Mouse (Mus musculus) liver, embryonic 14.5 days (tissue): ENCODE measurements at regions not wholly inside any gene's neighbourhood (a gene's known extent, or its start where the extent isn't known, plus 50 kb on each side); places are given as distances from the start of the nearest gene placed in this dataset.

Source experiments
- ATAC-seq: fragments of 200-750 bp; cut with Nextera tagmentation; 2 replicates; pipeline ENCODE4 v1.8.0; 2017; ENCODE audit warnings: moderate number of reproducible peaks, mild to moderate bottlenecking, moderate library complexity; ENCODE audit not compliant: insufficient read depth
- DNase-seq, 3 experiments: peaks; one replicate each; pipeline ENCODE4 v3.0.0-alpha.2; 2012 to 2013; ENCODE audit warnings: low read depth in 3 of 3, low spot score in 3 of 3
- H3K27ac ChIP-seq: fragments of 300-500 bp; sonication (generic); 2 replicates; pipeline ENCODE4 v1.5.1; 2014; ENCODE audit warnings: moderate library complexity, mild to moderate bottlenecking, control low read depth, inconsistent platforms
- H3K27me3 ChIP-seq: fragments of 300-500 bp; sonication (generic); 2 replicates; pipeline ENCODE4 v1.6.1; 2014; ENCODE audit warnings: mild to moderate bottlenecking, low read length, moderate library complexity; ENCODE audit not compliant: control insufficient read depth, insufficient read depth
- H3K36me3 ChIP-seq: fragments of 300-500 bp; sonication (generic); replicated peaks from 2 replicates; pipeline ENCODE4 v1.6.1; 2014; ENCODE audit warnings: low read depth; ENCODE audit not compliant: control insufficient read depth, insufficient read depth
- H3K4me1 ChIP-seq, 2 experiments: fragments of 200-500 bp in 1 of 2; fragments of 300-500 bp in 1 of 2; sonication (generic) in 1 of 2; replicated peaks; 2 replicates each; pipeline ENCODE4 v1.6.1; 2012 to 2014; ENCODE audit warnings: antibody characterized with exemption in 1 of 2, inconsistent platforms in 1 of 2, low read length in 1 of 2; ENCODE audit not compliant: control insufficient read depth in 2 of 2, insufficient read depth in 2 of 2
- H3K4me2 ChIP-seq: fragments of 300-500 bp; sonication (generic); 2 replicates; pipeline ENCODE4 v1.6.1; 2014; ENCODE audit warnings: low read depth, mild to moderate bottlenecking, control low read depth, moderate library complexity
- H3K4me3 ChIP-seq, 2 experiments: fragments of 200-500 bp in 1 of 2; fragments of 300-500 bp in 1 of 2; sonication (generic) in 1 of 2; 2 replicates each; pipeline ENCODE4 v1.5.1; 2012 to 2014; ENCODE audit warnings: low read depth in 2 of 2, low read length in 2 of 2, mild to moderate bottlenecking in 2 of 2, control low read depth in 1 of 2, inconsistent platforms in 1 of 2, moderate library complexity in 1 of 2; ENCODE audit not compliant: insufficient read depth in 1 of 2
- H3K9ac ChIP-seq: fragments of 300-500 bp; sonication (generic); replicated peaks from 2 replicates; pipeline ENCODE4 v1.6.1; 2014; ENCODE audit warnings: mild to moderate bottlenecking, control low read depth, moderate library complexity
- H3K9me3 ChIP-seq: fragments of 300-500 bp; sonication (generic); 2 replicates; pipeline ENCODE4 v1.6.1; 2016; ENCODE audit warnings: low read length, mixed read lengths; ENCODE audit not compliant: control insufficient read depth
- CTCF ChIP-seq: IDR thresholded peaks from 2 replicates; pipeline ENCODE4 v1.5.1; 2016; ENCODE audit warnings: antibody characterized with exemption, low read depth, control low read depth
- EP300 ChIP-seq: IDR thresholded peaks from 2 replicates; pipeline ENCODE4 v1.6.1; 2016; ENCODE audit warnings: antibody characterized with exemption, low read depth
- WGBS: fragments of 180-500 bp; shearing (Covaris S2); extraction: QIAGEN DNeasy Blood & Tissue Kit; methylation state at CpG from one replicate; pipeline ENCODE4 v1.1.7; 2014; ENCODE audit not compliant: insufficient replicate concordance; 5-methylcytosine and 5-hydroxymethylcytosine counted together

- ATAC-seq, result no peak
- Histone ChIP-seq H3K27me3 (no peaks in the 10 kb centered on the region), H3K27ac (no peak overlapping the region), H3K4me2 (no peak overlapping the region), H3K9ac (no peak overlapping the region), H3K36me3 (no peaks in the 10 kb centered on the region), H3K4me3 (no peak overlapping the region), H3K9me3 (no peaks in the 10 kb centered on the region), H3K4me1 (no peaks in the 10 kb centered on the region)
- no peak for DNase-seq
- WGBS, result 73% methylated on average over 10 of the region's 10 CpGs
- TF ChIP-seq CTCF, result no peak
- TF ChIP-seq EP300, result no peak
These were observed 151.0 kb downstream of the Csl start for GRCm38 (mm10) chr10:99608477-99608876.

- H3K4me1 ChIP-seq, result no peaks in the 10 kb centered on the region
- no peak overlapping the region for H3K4me3 ChIP-seq
- TF ChIP-seq EP300 (no peak), CTCF (no peak)
- H3K36me3 ChIP-seq, result no peaks in the 10 kb centered on the region
- H3K9ac ChIP-seq, result no peak overlapping the region
- H3K4me2 ChIP-seq, result no peak overlapping the region
- no peak for DNase-seq
- no peak overlapping the region for H3K27ac ChIP-seq
- 69% methylated on average over 3 of the region's 3 CpGs for WGBS
- ATAC-seq, result no peak
- H3K9me3 ChIP-seq, result no peaks in the 10 kb centered on the region
- no peaks in the 10 kb centered on the region for H3K27me3 ChIP-seq
These were observed 150.0 kb downstream of the Csl start for GRCm38 (mm10) chr10:99609420-99609819.

GRCm38 (mm10) chr10:99610890-99611289 is 148.6 kb downstream of the Csl start:
- no peak overlapping the region for H3K4me2 ChIP-seq

DNA sequence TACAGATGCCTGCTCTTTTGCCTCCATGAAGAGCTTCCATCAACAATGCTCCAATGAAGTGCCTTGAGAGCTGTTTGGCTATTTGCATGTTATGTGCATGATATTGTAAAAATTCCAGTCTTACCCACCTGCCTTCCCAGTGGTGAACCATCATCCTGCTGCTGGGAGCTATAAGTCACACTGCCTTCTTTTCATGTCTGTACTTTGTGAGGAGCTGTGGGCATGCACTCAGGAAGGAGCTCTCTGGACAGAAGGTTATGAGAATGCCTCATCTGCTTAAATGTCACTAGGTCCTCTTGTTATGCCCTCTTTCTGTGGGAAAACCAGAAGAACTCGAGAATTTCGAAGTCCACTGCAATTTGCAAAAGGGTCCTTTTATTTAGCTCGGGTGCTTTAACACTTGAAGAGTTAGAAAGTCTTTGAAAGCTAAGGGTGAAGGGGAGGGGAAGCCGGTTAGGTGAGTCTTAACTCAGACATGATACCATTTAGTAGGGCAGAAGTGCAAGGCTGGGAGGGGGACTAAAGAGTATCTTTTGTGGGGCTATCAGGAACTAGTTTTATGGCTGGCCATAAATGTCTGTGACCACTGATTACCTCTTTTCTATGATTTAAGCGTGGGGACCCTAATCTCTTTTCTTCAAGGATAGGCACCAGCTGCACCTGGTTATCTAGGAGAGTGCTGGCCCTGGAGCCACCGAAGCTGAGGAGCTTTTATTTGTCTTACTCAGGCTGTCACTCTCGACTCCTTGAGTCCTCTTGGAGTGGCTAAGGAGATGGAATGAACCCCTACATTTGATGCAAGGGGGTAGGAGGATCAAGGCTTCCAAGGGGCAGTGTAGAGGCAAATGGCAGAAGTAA is 144.8 kb downstream of the Csl start:
- 28% methylated on average over 7 of the region's 7 CpGs for WGBS
- Histone ChIP-seq H3K9ac (no peak overlapping the region), H3K4me3 (no peak overlapping the region), H3K27ac (no peak overlapping the region), H3K27me3 (no peaks in the 10 kb centered on the region), H3K9me3 (no peaks in the 10 kb centered on the region), H3K4me1 (no peaks in the 10 kb centered on the region), H3K36me3 (no peaks in the 10 kb centered on the region), H3K4me2 (no peak overlapping the region)
- ATAC-seq (no peak), DNase-seq (no peak)
- TF ChIP-seq EP300, result no peak
- TF ChIP-seq CTCF, result no peak

More at GRCm38 (mm10) chr10:99610890-99611289, 148.6 kb downstream of the Csl start:
- ATAC-seq (no peak), DNase-seq (no peak)
- TF ChIP-seq EP300, result no peak
- no peak for TF ChIP-seq CTCF
- no peaks in the 10 kb centered on the region for H3K9me3 ChIP-seq
- H3K4me3 ChIP-seq, result no peak overlapping the region
- H3K36me3 ChIP-seq, result no peaks in the 10 kb centered on the region
- H3K4me1 ChIP-seq, result no peaks in the 10 kb centered on the region
- H3K27ac ChIP-seq, result no peak overlapping the region
- no peak overlapping the region for H3K9ac ChIP-seq
- WGBS, result 60% methylated on average over 4 of the region's 4 CpGs
- H3K27me3 ChIP-seq, result no peaks in the 10 kb centered on the region

DNA sequence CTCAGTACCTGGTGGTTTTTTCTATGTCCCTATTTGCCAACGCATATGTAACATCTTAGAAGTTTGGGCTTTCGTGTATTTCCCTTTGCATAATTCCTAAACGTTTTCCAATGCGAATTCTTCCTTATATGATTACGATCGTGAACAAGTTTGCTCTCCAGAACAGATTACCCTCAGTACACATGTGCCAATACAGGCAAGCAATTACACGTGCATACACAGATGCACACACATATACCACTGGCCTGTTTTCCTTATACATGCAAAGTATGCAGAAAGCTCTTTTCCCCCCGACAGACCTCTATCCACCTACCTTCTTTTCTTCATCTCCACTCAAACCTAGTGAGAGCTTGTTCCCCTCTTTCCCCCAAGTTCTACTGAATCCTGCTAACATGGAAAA is 144.1 kb downstream of the Csl start:
- no peak overlapping the region for H3K27ac ChIP-seq
- no peak overlapping the region for H3K4me3 ChIP-seq
- DNase-seq, result no peak
- H3K9ac ChIP-seq, result no peak overlapping the region
- H3K36me3 ChIP-seq, result no peaks in the 10 kb centered on the region
- H3K4me2 ChIP-seq, result no peak overlapping the region
- no peaks in the 10 kb centered on the region for H3K4me1 ChIP-seq
- H3K27me3 ChIP-seq, result no peaks in the 10 kb centered on the region
- no peaks in the 10 kb centered on the region for H3K9me3 ChIP-seq
- 65% methylated on average over 8 of the region's 8 CpGs for WGBS
- ATAC-seq, result no peak
- TF ChIP-seq EP300, result no peak
- TF ChIP-seq CTCF, result no peak
